Mouse (Mus musculus): ENCODE results near the gene Rec114.

The Rec114 gene

DNA sequence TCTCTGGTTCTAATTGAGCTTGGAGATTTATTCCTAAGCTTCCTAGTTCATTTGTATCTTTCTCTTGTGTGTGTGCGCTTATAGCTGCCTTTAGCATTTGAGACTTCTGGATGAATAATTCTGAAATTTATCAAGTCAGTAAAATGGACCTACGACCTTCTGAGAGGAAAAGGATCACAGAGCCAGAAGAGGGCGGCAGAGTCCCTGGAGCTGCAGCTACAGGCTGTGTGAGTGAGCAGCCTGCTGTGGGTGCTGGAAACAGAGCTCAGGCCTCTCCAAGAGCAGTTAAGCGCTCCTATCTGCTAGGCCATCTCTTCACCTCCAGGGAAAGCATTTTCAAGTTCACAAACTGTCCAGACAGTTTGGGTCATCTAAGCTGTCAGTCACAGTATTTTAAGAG is 81.8 kb downstream of the Rec114 start:
- 87% methylated on average over 4 of the region's 4 CpGs for WGBS

DNA sequence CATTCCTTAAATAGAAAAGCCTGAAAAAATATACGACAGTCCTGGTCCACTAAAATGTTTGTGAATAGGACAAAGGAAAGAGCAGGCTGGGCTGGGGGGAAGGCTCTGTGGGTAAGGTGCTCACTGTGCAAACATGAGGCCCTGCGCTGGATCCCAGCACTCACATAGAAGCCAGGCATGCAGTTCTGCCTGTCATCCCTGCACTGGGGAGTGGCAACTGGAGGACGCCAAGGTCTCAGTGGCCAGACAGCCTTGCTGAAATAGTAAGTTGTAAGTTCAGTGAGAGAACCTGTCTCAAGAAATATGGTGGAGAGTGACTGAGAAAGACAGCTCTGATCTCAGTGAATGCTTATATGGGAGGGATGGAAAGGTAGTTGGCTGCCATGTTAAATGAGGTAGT is 83.1 kb downstream of the Rec114 start:
- 84% methylated on average over 3 of the region's 3 CpGs for WGBS

DNA sequence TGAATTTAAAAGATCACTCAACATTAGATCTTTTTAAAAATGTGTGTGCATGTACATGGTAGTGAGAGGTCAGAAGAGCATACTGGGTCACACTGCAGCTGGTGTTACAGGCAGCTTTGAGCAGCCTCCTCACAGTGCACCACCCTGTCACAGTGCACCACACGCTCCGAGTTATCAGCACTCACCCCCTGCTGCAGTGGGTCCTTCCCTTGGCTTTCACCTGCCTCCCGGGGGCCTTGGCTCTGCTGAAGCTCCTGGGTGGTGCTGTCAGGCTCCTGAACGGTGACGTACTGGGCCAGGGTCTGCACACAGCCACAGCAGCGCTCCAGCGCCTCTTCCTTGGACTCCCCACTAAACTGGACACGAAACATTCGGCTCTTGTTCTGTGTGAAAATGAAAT is 83.8 kb downstream of the Rec114 start:
- WGBS = 82% methylated on average over 9 of the region's 9 CpGs

DNA sequence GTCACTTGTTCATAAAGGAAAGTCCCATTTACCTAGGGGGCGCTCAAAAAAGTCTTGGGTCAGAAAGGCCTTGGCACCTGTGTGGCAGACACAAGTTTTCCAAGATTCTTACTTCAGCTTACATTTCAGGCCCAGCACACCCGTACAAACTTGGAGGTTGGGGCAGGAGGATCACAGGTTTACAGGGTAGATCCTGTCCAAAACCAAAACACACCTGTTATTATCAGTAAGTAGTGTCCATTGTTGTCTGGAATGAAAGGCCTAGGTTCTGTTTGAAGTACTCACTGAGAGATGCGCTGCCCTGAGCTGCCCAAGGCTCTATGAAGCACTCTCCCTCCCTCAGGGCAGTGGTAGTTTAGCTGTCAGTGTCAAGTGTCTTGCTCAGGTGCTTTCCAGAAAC is 84.4 kb downstream of the Rec114 start:
- WGBS = 91% methylated on average over 3 of the region's 3 CpGs

DNA sequence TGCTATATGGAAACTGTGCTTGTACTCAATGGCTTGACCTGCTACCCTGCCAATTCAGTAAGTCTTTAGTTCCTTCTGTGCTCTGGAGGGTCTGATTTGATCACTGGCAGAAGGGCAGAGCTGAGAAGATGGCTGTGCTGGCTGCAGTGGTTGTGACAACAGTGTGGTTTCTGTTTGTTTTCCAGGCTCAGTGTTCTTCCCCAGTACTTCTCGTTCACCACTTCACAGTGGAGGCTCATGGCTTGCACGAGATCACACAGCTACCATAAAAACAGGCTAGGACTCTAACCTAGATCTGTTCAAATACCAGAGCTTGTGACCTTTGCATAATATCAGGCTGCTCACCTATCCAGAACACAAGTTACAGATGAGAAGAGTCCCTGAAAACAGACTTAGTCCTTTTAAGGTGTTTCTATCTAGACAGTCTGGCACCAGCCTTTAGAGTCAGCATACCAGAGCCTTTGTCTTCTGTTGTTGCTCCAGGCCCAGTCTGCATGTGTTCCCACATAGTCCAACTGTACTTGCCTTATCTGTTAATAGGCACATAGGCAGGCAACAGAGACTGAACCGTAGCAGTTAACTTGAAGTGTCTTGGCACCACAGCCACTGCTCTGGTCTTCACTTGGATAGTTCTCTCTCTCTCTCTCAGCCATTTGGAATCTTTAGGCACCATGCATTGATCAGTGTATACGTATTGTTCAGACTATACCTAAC is 85.0 kb downstream of the Rec114 start:
- 72% methylated on average over 4 of the region's 4 CpGs for WGBS

DNA sequence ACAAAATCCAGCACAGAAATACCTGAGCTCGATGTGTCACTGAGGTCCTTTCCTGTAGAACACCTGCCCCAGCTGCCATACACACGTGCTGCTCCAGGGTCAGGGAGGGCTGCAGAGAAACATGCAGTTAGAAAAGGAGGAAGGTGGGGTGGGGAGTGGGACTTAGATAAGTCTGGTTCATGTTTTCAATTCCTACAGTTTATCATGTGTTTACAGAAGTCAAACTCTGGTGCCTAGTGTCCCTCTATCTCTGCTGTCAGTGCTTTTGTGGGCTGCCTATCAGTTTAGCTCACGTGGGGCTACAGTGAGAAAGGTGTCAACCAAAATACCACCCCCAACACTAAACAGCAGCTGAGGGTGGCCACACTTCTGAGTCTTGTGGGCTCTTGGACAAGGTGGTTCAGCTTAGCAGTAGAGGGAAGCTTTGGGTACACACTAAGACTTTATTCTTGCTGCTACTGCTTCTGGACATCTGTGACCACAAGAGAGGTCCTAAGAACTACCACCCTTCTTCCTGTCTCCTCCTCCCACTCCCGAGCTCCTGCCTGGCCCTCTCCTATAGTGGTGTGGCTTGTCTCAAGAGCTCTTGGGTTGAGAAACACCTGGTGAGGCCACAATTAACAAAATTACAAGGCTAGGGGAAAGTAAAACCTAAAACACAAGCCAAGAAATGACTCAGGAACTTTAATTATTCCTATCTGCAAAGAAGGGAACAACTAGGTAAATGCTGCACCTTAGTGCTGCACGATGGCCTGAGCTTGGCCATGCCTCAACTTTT is 85.8 kb downstream of the Rec114 start:
- 73% methylated on average over 5 of the region's 5 CpGs for WGBS

DNA sequence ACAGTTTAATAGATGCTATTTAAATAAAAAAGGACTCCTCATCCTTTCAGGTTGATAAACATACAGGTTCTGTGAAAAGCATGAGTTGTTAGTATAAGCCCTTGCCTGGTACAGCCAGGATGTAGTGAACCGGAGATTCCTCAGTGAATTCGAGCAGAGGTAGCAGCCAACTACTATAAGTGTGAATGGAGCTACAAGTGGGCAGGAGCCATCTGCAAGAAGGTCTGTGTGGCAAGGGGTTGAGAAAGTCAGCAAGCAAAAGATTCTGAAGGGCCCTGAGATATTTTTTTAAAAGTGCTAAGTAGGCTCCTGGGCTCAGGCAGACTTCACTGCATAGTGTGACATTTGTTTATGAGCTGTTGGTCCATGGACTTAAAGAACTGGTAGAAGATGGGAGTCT is 86.9 kb downstream of the Rec114 start:
- 50% methylated on average over 2 of the region's 2 CpGs for WGBS

DNA sequence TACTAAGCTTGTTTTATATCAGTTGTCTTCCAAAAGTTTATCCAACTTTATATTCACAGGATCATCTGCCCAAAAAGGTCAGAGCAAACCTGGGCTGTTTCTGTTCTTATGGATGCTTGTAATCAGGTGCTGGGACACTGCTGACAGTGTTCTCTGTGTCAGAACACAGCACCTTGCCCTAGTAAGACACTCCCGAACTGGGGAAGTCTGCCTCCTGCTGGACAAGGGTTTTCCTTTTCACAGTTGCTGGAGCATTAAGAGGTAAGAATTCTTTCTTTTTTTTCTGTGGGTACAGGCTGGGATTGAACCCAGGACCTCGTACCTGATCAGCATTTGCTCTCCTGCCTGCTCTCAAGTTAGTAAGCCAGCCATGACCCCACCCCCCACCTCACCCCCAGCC is 87.4 kb downstream of the Rec114 start:
- 70% methylated on average over 2 of the region's 2 CpGs for WGBS

DNA sequence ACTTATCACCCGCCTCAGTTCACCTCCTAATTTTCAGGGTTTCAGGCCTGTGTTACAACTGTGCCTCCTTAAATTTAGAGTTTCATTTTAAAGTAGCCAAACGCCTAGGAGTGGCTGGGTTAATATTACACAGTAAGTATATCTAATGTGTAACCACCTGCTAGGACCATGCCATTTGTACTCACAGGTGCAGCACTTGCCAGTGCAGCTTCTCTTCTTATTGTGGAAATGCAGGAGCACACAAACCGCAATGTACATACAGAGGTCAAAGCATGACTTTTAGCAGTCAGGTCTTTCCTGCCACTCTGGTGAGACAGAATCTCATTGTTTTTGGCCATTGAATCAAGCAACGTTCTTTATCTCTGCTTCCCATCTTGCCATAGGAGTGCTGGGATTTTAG is 89.3 kb downstream of the Rec114 start:
- WGBS = 80% methylated on average over 4 of the region's 4 CpGs

DNA sequence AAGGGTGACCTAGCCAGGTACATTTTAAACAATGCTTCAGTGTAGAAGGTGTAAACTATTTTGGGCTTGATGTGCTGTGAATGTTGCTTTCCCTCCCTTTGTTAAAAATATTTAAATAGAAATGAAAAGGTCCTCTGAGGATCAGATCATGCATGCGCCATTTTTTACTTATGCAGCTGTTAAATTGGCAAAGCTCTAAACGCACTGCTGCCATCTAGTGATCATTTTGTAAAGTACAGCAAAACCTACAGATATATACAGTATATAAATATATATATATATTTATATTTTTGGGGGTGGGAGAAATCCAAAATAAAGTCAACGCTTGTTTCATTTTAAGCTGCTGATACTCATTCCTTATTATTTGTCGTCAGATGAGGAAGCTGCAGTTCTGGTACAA is 91.8 kb downstream of the Rec114 start:
- WGBS = 29% methylated on average over 4 of the region's 4 CpGs

DNA sequence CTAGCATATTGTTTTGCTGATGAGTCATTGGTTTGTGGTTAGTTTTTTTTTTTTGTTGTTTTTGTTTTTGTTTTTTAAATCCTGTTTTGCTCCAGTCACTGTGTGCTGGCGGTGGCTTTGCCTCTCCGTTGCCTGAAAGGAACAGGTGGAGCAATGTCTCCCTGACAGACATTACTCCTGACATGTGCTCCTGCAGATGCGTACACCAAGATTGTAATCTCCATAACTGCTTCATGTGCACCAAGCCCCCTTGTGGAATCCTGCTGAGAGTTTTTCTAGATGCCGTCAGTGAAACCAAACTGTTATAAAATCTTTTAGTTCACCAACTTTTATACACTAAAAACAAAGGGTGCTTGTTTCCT is 94.5 kb downstream of the Rec114 start:
- 21% methylated on average over 4 of the region's 4 CpGs for WGBS

DNA sequence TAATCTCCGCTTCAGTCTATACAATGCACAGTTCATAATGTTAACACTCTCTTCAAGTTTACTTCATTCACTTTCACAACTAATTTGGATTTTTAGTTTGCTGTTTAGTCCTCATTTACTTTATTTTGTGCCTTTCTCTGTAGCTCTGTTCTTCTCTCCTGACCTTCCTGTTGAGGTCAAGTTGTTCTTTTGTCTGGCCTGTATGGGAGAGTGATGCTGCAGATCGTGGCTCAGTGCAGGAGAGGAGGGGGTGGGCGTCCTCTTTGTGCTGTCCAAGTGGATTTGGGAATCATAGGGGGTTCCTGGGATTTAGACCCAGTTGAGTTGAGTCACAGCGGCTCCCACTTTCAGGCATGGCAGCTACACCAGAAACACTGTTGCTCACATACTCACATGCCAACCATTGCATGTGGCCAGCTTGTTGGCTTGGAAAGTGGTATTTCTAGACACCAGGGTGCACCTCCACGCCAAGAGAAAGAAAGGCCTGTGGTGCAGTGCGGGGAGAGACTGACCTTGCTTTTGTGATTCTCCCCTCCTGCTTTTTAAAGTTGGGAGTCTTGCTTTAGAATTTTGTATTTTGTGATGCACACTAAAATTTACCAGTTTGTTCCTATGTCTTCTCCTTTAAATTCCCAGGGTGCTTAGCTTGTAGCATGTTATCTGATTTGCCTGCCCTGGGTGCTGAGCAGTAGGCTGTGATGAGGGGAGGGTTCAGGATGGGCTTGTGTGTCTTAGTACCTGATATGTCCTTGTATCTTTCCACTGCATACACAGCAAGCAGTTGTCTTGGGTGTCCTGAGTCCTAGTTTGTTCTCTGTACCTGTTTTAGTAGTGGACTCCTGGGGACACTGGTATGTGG is 95.1 kb downstream of the Rec114 start:
- 54% methylated on average over 6 of the region's 6 CpGs for WGBS

DNA sequence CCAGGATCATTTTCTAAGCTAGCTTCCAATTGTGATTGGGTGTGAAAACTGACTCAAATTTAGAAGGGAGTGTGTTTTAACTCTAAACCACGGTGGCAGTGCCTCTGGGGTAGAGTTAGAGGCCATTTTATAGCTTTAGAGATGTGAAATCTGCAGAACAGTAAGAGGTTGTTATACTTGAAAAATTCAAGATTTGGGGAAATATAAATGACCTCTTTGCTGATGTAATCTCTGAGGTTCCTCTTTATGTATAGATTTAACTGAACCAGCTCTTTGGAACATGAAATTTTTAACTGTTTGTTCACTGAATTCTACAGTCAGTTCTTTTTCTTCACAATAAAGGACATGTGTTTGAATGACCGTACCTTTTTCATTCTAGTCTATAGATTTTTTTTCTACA is 113.3 kb downstream of the Rec114 start:
- 53% methylated on average over 2 of the region's 2 CpGs for WGBS

DNA sequence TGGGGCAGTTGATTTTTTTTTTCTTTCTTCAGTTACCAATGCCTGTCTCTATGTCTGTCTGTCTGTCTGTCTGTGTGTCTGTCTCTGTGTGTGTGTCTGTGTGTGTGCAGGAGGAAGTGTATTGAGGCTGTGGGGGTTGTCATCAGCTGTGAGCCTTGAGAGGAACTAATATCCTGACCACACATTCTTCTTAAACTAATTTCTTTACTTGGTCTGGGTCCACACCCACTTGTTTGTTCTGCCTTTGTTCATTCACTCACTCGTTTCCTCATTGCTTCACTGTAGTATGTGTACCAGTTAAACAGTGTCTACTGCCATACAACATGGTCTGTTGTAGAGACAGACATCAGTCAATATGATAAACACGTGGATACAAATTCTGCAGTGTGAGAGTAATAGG is 116.6 kb downstream of the Rec114 start:
- WGBS = 50% methylated on average over 2 of the region's 2 CpGs

DNA sequence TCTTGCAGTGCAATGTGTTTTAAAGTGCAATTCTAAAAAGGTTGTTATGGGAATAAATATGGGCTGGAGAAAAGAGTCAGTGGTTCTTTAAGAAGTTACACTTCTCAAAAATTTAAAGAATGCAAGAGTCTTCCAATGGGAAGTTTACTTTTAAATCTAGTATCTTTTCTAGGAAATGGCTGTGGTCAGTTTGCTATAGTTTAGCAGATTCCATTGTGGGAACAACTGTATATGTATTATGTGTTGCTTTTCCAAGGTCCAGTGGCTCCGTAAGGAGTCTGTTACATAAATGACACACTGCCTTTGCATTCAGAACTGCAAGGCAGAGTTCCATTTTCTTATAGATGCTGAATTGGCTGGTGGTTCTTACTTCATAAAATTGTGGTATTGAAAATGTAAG is 120.8 kb downstream of the Rec114 start:
- 64% methylated on average over 1 of the region's 1 CpGs for WGBS

DNA sequence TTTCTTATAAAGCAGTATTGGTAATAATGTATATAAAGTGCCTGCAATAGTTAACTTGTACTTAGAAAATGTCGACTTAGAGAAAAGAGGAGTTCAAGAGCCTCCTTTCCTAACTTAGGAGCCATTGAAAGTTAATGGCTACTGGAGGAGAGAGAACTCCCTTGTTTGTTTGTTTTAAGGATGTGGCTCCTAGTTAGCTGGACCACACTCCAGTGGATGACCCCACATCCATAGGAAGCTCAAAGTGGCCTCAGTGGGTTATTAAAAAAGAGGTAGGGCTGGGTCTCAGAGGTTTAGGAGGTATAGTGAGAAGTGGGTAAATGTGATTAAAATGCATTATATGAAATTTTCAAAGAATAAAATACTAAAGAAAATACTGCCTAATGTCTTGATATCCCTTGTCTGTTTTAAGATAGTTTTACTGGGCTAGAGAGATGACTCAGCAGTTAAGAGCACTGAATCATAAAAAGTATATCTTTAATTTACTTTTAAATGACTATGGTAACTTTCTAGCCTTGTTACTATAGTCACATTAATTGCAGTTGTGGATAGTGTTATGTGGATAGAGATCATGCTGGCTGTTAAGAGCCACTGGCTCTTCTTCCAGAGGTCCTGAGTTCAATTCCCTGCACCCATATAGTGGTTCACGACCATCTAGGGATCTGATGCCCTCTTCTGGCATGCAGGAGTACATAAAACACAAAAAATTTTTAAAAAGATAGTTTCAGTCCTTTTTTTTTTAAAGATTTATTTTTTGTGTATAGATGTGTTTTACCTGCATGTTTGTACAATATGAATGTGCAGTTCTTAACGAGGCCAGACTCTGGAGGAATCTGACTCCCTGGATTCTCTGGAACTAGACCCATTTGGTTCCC is 128.5 kb downstream of the Rec114 start:
- 47% methylated on average over 3 of the region's 3 CpGs for WGBS

DNA sequence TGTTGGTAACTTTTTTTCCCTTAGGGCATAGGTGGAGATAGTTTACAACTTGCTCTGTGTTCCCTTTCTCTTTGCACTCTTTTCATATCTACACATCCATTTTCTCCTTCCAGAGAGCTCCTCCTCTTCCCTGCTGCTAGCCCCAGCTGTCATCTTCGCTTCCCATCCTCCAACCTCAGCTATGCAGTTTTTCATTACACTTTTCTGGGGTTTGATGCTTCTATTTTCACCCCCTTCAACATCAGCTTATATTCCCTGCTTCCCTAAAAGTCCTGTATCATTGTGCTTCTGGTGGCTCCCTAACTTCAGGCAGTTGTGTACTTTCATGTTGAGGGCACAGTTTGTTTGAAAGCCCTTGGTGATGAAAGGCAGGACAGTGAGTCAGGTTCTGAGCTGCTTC is 130.0 kb downstream of the Rec114 start:
- 39% methylated on average over 1 of the region's 1 CpGs for WGBS

Measured in cerebral cortex, adult 2 months (tissue).